Mouse (Mus musculus) embryonic facial prominence, embryonic 13.5 days (tissue): ENCODE results near the gene Prkaca. TPM values are rescaled to one million over a fixed set of nuclear protein-coding genes. Genes with fewer than 3 reads are reported as not detected.
"Not testable (repeated sequence)": the region's sequence is repeated elsewhere in the genome, so short reads cannot be mapped to it uniquely, and the experiment has no call there.

ENCODE experiments used
- ATAC-seq: fragments of 200-750 bp; cut with Nextera tagmentation; 2 replicates; pipeline ENCODE4 v1.8.0; 2017; ENCODE audit warnings: low read depth; ENCODE audit not compliant: insufficient number of reproducible peaks, insufficient read depth, low FRiP score, low TSS enrichment
- H3K27ac ChIP-seq: fragments of 300-500 bp; sonication (generic); 2 replicates; pipeline ENCODE4 v1.5.1; 2015; ENCODE audit warnings: moderate library complexity, mild to moderate bottlenecking, inconsistent platforms
- H3K27me3 ChIP-seq: fragments of 300-500 bp; sonication (generic); 2 replicates; pipeline ENCODE4 v1.6.1; 2015; ENCODE audit warnings: mild to moderate bottlenecking, inconsistent platforms
- H3K36me3 ChIP-seq: fragments of 300-500 bp; sonication (generic); 2 replicates; pipeline ENCODE4 v1.6.1; 2015; ENCODE audit warnings: mild to moderate bottlenecking, inconsistent platforms
- H3K4me1 ChIP-seq: fragments of 300-500 bp; sonication (generic); 2 replicates; pipeline ENCODE4 v1.6.1; 2015; ENCODE audit warnings: inconsistent platforms
- H3K4me2 ChIP-seq: fragments of 300-500 bp; sonication (generic); 2 replicates; pipeline ENCODE4 v1.6.1; 2015; ENCODE audit warnings: moderate library complexity, mild to moderate bottlenecking, inconsistent platforms
- H3K4me3 ChIP-seq: fragments of 300-500 bp; sonication (generic); 2 replicates; pipeline ENCODE4 v1.5.1; 2015; ENCODE audit warnings: mild to moderate bottlenecking, inconsistent platforms
- H3K9ac ChIP-seq: fragments of 300-500 bp; sonication (generic); 2 replicates; pipeline ENCODE4 v1.6.1; 2015; ENCODE audit warnings: mild to moderate bottlenecking, inconsistent platforms
- H3K9me3 ChIP-seq: fragments of 300-500 bp; sonication (generic); 2 replicates; pipeline ENCODE4 v1.6.1; 2016; ENCODE audit warnings: inconsistent platforms
- WGBS: fragments of 180-500 bp; shearing (Covaris S2); methylation state at CpG from one replicate; pipeline ENCODE4 v1.1.7; 2015; ENCODE audit warnings: mixed read lengths; 5-methylcytosine and 5-hydroxymethylcytosine counted together
- polyA plus RNA-seq: library from polyadenylated mRNA; unstranded; fragments of >200 nt; fragmentation: Nextera tagmentation; extraction: Ambion mirVana; gene quantifications from 2 replicates; pipeline ENCODE4 v1.2.1, GENCODE M21; 2015

Prkaca gene
- polyA plus RNA-seq, 1 experiment from 2014 or later = 159 TPM

DNA sequence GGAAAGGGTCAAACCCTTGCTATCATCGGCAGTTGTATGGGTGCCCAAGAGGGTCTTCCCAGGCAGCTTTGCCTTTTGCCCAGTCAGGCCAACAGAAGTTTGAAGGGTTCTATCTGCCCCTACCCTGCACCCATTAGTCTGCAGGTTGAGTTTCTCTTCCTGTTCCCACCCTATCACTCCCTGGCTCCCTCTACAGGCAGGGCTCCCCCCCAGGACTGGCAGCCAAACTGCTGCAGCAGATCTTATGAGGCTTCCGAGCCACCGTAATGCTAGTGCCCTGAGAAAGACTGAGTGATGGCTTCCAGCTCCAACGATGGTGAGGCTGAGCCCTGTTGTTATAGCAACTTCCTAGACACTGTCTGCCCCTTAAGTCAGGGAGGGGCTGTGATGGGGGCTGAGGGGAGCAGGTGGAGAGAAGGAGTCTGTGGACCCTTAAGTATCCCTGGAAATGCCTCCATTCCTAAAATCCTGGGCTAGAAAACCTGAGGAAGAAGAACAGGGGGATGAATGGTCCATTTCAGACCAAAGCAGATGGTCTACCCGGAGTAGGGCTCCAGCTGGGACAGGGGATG is 4.1 kb downstream of the Prkaca start:
- no peaks in the 10 kb centered on the region for H3K9me3 ChIP-seq
- peaks cover 28% of the 10 kb centered on the region for H3K36me3 ChIP-seq
- no peaks in the 10 kb centered on the region for H3K27me3 ChIP-seq
- H3K4me3 ChIP-seq = no peak overlapping the region
- H3K27ac ChIP-seq = no peak overlapping the region
- no peak for ATAC-seq
- peak overlapping the region; percentile 40; the same call in 1 of the 2 replicates for H3K9ac ChIP-seq
- no peak overlapping the region for H3K4me2 ChIP-seq
- H3K4me1 ChIP-seq = peaks cover 33% of the 10 kb centered on the region
- WGBS = 85% methylated on average over 5 of the region's 5 CpGs

DNA sequence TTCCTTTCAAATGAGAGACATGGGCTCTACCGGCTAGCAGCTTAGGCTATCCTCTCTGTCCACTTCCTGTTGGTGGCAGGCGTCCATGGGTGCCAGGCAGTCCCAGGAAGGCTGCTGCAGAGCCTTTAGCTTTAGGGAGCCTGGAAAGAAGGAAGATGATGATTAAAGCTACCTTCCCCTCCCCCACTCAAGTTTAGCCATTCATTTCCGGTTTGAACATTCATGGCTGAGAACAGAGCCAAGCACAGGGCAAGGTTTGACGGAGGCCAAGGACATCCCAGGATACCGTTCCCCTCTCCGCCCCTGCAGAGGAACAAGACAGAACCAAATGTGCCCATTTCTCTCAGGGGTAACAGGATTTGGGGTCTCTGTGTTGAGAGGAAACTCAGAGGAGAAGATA is 4.9 kb downstream of the Prkaca start:
- no peak for ATAC-seq
- Histone ChIP-seq H3K4me3 (no peak overlapping the region), H3K27me3 (no peaks in the 10 kb centered on the region), H3K9me3 (no peaks in the 10 kb centered on the region), H3K36me3 (peaks cover 36% of the 10 kb centered on the region), H3K9ac (peak overlapping the region; percentile 40; the same call in 1 of the 2 replicates), H3K27ac (peak overlapping the region; percentile 7; the same call in 1 of the 2 replicates), H3K4me1 (peaks cover 31% of the 10 kb centered on the region), H3K4me2 (peak overlapping the region; percentile 9; the same call in 1 of the 2 replicates)
- 45% methylated on average over 6 of the region's 6 CpGs for WGBS

DNA sequence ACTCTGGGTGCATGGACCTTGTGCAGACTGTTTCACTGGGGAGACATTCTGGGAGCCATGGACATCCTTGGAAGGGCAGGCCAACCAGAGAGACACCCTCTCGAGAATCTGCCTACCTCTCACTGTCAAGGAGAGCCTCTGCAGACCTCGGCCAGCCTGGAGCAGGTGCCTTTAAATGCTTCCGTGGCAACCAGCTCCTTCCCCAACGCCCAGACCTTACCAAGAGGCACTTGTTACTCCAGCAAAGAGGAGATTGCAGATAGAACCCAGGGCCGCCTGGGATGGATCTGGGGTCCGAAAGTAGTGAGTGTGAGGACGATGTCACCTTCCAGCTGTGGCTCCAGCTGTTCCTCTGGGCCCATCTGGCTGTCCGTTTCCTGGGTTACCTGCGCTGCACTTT is 5.4 kb downstream of the Prkaca start:
- H3K27ac ChIP-seq = 0 out of 2 replicates have a peak overlapping the region, but pooled peaks have one; percentile 7
- ATAC-seq = no peak

DNA sequence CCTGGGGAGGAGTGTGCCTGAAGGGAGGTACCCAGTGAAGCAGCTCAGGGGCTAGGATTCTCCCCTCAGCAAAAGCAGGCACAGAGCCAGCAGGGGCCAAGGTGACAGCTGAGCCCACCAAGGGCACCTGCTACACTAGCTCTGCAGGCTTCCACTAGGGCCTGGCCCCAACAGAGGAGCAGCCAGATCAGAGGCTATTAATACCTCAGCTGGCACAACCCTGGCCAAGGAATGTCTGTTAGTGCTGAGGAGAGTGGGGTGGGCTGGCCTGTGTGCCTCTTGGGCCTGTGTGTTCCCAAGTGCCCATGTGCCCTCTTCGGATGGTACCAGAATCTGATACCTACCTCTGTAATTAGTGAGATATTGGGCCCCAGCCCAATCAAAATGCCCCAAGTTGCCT is 7.5 kb downstream of the Prkaca start:
- Histone ChIP-seq H3K4me3 (no peak overlapping the region), H3K9me3 (no peaks in the 10 kb centered on the region), H3K4me1 (peaks cover 18% of the 10 kb centered on the region), H3K27me3 (no peaks in the 10 kb centered on the region), H3K27ac (no peak overlapping the region), H3K9ac (no peak overlapping the region), H3K36me3 (peaks cover 59% of the 10 kb centered on the region), H3K4me2 (no peak overlapping the region)
- ATAC-seq = no peak
- 81% methylated on average over 1 of the region's 1 CpGs for WGBS

More for the DNA sequence above, 5.4 kb downstream of the Prkaca start:
- Histone ChIP-seq H3K9me3 (no peaks in the 10 kb centered on the region), H3K4me2 (no peak overlapping the region), H3K27me3 (no peaks in the 10 kb centered on the region), H3K9ac (peak overlapping the region; percentile 40), H3K36me3 (peaks cover 41% of the 10 kb centered on the region), H3K4me1 (peaks cover 31% of the 10 kb centered on the region), H3K4me3 (no peak overlapping the region)
- WGBS = 75% methylated on average over 9 of the region's 9 CpGs

DNA sequence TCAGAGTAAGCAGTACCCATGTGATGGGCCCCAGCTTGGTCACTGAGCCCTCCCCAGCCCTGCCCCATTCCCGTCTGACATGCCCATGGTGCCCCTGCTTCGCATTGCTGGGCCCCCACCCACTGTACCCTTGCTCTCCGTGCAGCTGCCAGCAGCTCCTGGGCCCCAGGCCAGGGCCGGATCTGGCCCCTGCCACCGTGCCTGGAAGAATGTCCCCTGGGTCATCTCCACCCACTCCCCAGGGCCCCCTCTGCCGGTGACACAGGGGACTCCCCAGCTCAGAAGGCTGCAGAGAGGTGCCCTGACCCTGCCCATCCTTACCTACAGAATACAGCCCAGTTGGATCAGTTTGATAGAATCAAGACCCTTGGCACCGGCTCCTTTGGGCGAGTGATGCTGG is 8.1 kb downstream of the Prkaca start:
- Histone ChIP-seq H3K27me3 (no peaks in the 10 kb centered on the region), H3K4me3 (no peak overlapping the region), H3K4me2 (no peak overlapping the region), H3K9ac (no peak overlapping the region), H3K36me3 (peaks cover 64% of the 10 kb centered on the region), H3K4me1 (peaks cover 18% of the 10 kb centered on the region), H3K9me3 (no peaks in the 10 kb centered on the region), H3K27ac (no peak overlapping the region)
- ATAC-seq = no peak
- 83% methylated on average over 8 of the region's 8 CpGs for WGBS

DNA sequence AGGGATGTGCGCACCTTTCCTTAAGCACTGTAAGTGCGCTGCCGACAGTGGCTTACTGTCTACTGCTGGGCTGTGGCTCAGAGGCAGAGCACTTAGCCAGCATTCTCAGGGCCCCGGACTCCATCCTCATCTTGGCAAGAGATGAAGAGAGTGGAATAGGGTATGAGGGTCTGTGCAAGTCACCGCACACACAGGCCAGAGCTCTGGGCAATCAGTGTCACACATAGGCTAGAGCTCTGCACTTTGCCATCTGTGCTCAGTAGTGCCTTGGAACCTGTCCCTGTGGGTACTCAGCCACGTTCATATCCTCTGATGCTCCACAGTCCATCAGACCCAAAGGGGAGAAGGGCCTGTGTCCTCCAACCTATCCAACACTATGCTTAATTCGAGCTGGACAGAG is 8.7 kb downstream of the Prkaca start:
- Histone ChIP-seq H3K4me1 (peaks cover 15% of the 10 kb centered on the region), H3K27me3 (no peaks in the 10 kb centered on the region), H3K27ac (no peak overlapping the region), H3K36me3 (peaks cover 71% of the 10 kb centered on the region), H3K4me3 (no peak overlapping the region), H3K9me3 (no peaks in the 10 kb centered on the region), H3K9ac (no peak overlapping the region), H3K4me2 (no peak overlapping the region)
- WGBS = 94% methylated on average over 7 of the region's 7 CpGs
- no peak for ATAC-seq

DNA sequence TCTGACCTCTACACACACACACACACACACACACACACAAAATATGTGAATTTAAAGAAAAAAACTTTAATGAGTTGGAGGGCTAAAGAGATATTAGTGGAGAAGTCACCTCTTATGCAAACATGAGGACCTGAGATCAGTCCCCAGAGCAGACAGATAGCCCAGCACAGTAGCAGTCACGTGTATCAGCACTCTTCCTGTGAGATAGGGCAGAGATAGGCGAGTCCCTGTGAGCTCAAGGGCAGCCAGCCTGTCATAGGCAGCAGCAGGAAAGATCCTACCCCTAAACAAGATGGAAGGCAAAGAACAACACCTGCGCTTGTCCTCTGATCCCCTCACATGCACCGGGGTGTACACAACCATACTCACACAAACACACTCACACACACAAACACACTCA is 9.7 kb downstream of the Prkaca start:
- peaks cover 80% of the 10 kb centered on the region for H3K36me3 ChIP-seq
- H3K4me3 ChIP-seq = no peak overlapping the region
- no peak for ATAC-seq
- H3K4me1 ChIP-seq = peaks cover 6% of the 10 kb centered on the region
- 90% methylated on average over 4 of the region's 4 CpGs for WGBS
- no peak overlapping the region for H3K9ac ChIP-seq
- no peaks in the 10 kb centered on the region for H3K9me3 ChIP-seq
- H3K4me2 ChIP-seq = no peak overlapping the region
- no peak overlapping the region for H3K27ac ChIP-seq
- no peaks in the 10 kb centered on the region for H3K27me3 ChIP-seq

DNA sequence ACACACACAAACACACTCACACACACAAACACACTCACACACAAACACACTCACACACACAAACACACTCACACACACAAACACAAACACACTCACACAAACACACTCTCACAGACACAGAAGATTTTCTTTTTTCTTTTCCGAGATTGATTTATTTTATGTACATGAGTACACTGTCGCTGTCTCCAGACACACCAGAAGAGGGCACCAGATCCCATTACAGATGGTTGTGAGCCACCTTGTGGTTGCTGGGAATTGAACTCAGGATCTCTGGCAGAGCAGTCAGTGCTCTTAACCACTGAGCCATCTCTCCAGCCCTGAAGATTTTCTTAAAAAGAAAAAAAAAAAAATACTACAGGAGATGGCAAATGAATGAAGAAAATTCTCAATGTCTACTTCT is 10.4 kb downstream of the Prkaca start:
- not testable (repeated sequence) for H3K4me3 ChIP-seq, H3K9me3 ChIP-seq, H3K27ac ChIP-seq, H3K27me3 ChIP-seq, ATAC-seq, H3K4me2 ChIP-seq, H3K9ac ChIP-seq, H3K4me1 ChIP-seq
- 98% methylated on average over 2 of the region's 2 CpGs for WGBS
- peaks cover 84% of the 10 kb centered on the region for H3K36me3 ChIP-seq

DNA sequence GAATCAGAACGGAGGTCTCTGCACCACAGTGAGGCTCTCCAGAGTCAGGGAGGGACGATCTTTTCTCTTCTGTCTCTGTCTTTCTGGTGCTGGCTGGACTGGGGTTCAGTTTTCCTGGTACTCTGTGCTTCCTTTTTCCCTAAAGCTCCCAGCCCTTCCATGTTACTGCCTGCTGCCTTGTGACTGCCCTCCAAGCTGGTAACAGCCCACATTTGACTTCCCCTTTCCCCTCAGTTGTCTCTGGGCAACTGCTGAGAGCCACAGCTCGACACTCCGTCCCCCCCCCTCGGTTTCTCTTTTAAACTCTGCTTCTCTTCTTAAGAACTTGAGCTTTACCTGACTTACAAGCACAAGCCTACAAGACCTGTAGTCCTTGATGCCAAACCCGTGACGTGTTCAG is 16.4 kb downstream of the Prkaca start:
- no peaks in the 10 kb centered on the region for H3K27me3 ChIP-seq
- ATAC-seq = no peak
- no peaks in the 10 kb centered on the region for H3K4me1 ChIP-seq
- H3K9ac ChIP-seq = no peak overlapping the region
- H3K9me3 ChIP-seq = no peaks in the 10 kb centered on the region
- H3K4me3 ChIP-seq = no peak overlapping the region
- peaks cover 88% of the 10 kb centered on the region for H3K36me3 ChIP-seq
- no peak overlapping the region for H3K4me2 ChIP-seq
- no peak overlapping the region for H3K27ac ChIP-seq
- WGBS = 88% methylated on average over 7 of the region's 7 CpGs

DNA sequence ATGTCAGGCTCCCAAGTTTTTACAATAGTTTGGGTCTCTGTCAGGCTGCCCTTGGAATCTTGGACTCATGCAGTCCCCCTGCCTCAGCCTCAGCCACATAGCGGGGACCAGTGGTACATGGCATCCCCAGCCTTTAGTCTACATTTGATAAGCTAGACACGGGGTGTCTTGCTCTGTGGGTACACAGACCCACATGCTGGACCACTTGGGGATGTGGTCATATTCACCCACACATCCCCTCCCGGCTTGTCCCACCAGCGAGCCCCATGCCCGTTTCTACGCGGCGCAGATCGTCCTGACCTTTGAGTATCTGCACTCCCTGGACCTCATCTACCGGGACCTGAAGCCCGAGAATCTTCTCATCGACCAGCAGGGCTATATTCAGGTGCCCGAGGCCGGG is 17.4 kb downstream of the Prkaca start:
- 92% methylated on average over 14 of the region's 14 CpGs for WGBS
- Histone ChIP-seq H3K9ac (no peak overlapping the region), H3K9me3 (no peaks in the 10 kb centered on the region), H3K4me3 (no peak overlapping the region), H3K27me3 (no peaks in the 10 kb centered on the region), H3K4me1 (no peaks in the 10 kb centered on the region), H3K36me3 (peaks cover 88% of the 10 kb centered on the region), H3K4me2 (no peak overlapping the region), H3K27ac (no peak overlapping the region)
- ATAC-seq = no peak

DNA sequence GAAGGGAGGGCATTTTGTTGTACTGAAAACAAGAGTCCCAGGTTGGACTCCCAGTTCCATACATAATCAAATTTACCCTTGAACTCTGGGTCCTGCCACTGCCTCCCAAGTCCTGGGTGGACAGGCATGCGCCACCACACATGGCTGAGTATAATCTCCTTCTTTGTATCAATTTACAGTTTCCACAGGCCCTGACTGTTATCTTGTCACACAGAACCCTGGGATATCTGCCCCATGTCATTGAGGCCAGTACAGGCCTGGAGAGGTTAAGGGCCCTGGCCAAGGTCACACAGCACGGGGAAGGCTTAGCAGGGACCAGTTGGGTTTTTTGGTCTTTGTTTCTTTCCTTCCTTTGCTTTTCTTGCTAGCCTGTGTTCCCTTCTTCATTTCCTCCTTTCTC is 19.7 kb downstream of the Prkaca start:
- WGBS = 82% methylated on average over 2 of the region's 2 CpGs
- no peak for ATAC-seq
- Histone ChIP-seq H3K4me3 (no peak overlapping the region), H3K9me3 (no peaks in the 10 kb centered on the region), H3K4me2 (no peak overlapping the region), H3K27ac (no peak overlapping the region), H3K4me1 (peaks cover 7% of the 10 kb centered on the region), H3K36me3 (peaks cover 67% of the 10 kb centered on the region), H3K9ac (no peak overlapping the region), H3K27me3 (no peaks in the 10 kb centered on the region)

DNA sequence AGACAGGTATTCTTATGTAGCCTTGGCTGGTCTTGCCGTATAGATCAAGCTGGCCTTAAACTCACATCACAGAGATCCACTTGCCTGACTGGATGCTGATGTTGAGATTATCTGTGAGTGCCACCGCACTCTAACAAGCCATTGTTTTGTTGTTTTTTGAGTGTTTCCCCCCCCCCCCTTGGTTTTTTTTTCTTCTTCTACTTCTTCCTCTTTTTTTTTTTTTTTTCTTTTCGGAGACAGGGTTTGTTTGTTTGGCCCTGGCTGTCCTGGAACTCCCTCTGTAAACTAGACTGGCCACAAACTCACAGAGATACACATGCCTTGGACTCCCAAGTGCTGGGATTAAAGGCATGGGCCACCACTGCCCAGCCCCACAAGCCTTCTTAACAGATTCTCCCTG is 21.2 kb downstream of the Prkaca start:
- Histone ChIP-seq H3K4me2 (no peak overlapping the region), H3K27ac (no peak overlapping the region), H3K4me3 (no peak overlapping the region), H3K9me3 (no peaks in the 10 kb centered on the region), H3K36me3 (peaks cover 52% of the 10 kb centered on the region), H3K27me3 (no peaks in the 10 kb centered on the region), H3K4me1 (peaks cover 12% of the 10 kb centered on the region), H3K9ac (no peak overlapping the region)
- no peak for ATAC-seq
- WGBS = 84% methylated on average over 3 of the region's 3 CpGs
